Mouse (Mus musculus) E14TG2a.4 (cell line): ENCODE results near the gene Btg4.

Experiments
- CTCF ChIP-seq: conservative IDR thresholded peaks from 2 replicates; pipeline ENCODE4 v1.5.1; 2014; ENCODE audit warnings: low read length
- NANOG ChIP-seq: IDR thresholded peaks from 2 replicates; pipeline ENCODE4 v1.6.1; 2014; ENCODE audit warnings: borderline replicate concordance, low read length, mixed read lengths

GRCm38 (mm10) chr9:51030147-51030546 lies 30.6 kb upstream of the Btg4 start:
- no peak for TF ChIP-seq CTCF
- no peak for TF ChIP-seq NANOG
